Comparison of ENCODE assay signal across 9 mouse cellular contexts in the genomic region with DNA sequence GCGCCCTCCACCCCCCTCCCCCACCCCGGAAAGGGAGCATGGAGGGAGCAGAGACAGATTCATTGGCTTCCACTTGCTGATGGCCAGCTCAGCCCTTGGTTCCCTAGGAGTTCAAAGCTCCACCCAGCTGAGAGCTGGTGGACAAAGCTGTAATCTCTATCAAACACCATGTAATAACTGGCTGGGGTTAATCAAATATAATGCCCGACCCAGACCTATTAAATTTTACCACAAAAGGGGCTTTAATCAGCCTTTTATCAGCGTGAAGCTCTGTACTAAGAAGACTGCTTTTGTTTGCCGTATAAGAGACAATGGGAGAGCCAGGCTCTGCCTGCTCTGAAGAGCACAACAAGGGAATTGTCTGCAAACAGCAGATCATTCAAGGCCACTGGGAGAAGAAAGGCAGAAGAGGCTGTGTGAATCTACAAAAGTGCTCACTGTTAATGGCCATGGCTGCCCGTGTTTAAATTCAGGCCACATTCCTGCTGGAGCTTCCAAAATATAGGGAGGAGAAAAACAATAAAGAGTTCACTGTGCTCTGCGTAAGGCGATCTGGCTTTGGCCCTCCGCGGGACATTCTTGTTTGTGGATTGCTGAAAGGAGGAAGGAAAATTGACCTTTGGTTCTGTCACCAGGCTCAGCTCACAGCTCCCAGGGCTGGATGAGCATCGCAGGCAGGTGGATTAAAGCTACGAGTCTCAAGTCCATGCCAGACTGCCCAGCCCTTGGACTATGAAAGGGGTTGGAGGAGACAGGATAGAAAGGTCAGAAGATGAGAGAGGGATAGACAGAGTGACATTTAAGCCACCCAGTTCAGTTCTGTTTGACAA.
DNase-seq lines count a peak whose midpoint lies in the region; ATAC-seq and TF ChIP-seq lines count a peak whose summit lies in the region.
"Had no signal": no experiment of that assay in that cellular context is flagged by ENCODE, and none has a peak within 500 bp of the region (broad histone marks: within the 10 kb centered on the region; RNA-seq: fewer than 3 reads in every experiment).

No protein-coding gene starts in this region.

- 0 out of 2 replicates have a peak, but pooled peaks cover 2% of the 10 kb centered on the region for H3K9me3 ChIP-seq in forebrain, embryonic 14.5 days (replicated peaks; ENCODE audit: control insufficient read depth, low read length)
- H3K9me3 ChIP-seq in midbrain, embryonic 14.5 days (ENCODE audit: control insufficient read depth, low read length): peaks cover 5% of the 10 kb centered on the region; the same call in 1 of the 2 replicates

- H3K4me1 ChIP-seq in forebrain, embryonic 14.5 days (ENCODE audit: control insufficient read depth, insufficient read depth, low read length): peaks cover 11% of the 10 kb centered on the region
- peaks cover 19% of the 10 kb centered on the region for H3K4me1 ChIP-seq in midbrain, embryonic 14.5 days (ENCODE audit: control insufficient read depth, insufficient read depth, low read length)
- H3K4me1 ChIP-seq: megakaryocyte, embryonic 14.5 days had no signal

- no peaks in the 10 kb centered on the region for H3K27me3 ChIP-seq in forebrain, embryonic 14.5 days (replicated peaks; ENCODE audit: control insufficient read depth, insufficient read depth, low read length)
- H3K27me3 ChIP-seq in midbrain, embryonic 14.5 days (ENCODE audit: control insufficient read depth, insufficient read depth, low read length): peaks cover 28% of the 10 kb centered on the region
- H3K27me3 ChIP-seq: megakaryocyte, embryonic 14.5 days had no signal

- H3K4me2 ChIP-seq in forebrain, embryonic 14.5 days (ENCODE audit: low read length): no peak overlapping the region
- H3K4me2 ChIP-seq in midbrain, embryonic 14.5 days (ENCODE audit: low read length): no peak overlapping the region

- peak; percentile 51; the same call in 1 of the 2 replicates for ATAC-seq in forebrain, embryonic 14.5 days
- ATAC-seq in midbrain, embryonic 14.5 days (ENCODE audit: low FRiP score, low TSS enrichment): peak; percentile 74
- no peak for ATAC-seq in erythroblast, adult 5-6 weeks (replicated peaks; ENCODE audit: low FRiP score, poor library complexity, severe bottlenecking)

- H3K36me3 ChIP-seq in forebrain, embryonic 14.5 days (ENCODE audit: control insufficient read depth, insufficient read depth, low read length): no peaks in the 10 kb centered on the region
- no peaks in the 10 kb centered on the region for H3K36me3 ChIP-seq in midbrain, embryonic 14.5 days (ENCODE audit: control insufficient read depth, insufficient read depth, low read length)

- intact Hi-C loops in gastrocnemius, adult 2 months (cut with DNase I): loop anchor here (5.0 kb wide), 2 partner anchors 49 to 116 kb away; partner anchors contain the start of gene Foxn2

- no peak for TF ChIP-seq CTCF in gastrocnemius, adult 2 months (IDR thresholded peaks at IDR 0.05)

- peak; percentile 30 for DNase-seq in gastrocnemius, adult 2 months
- DNase-seq in gastrocnemius, adult 18-20 months (ENCODE audit: low spot score): no peak
- DNase-seq in forebrain, embryonic 14.5 days (ENCODE audit: low spot score): peak; percentile 59
- DNase-seq in kidney, postnatal 25 days: peak; percentile 29 to 57
- DNase-seq in midbrain, embryonic 14.5 days: peak; percentile 72
- DNase-seq in thymus, postnatal 4 days: no peak
- no peak for DNase-seq in urinary bladder, postnatal 36 days (ENCODE audit: low spot score in 2 of 2)

- H3K9ac ChIP-seq in forebrain, embryonic 14.5 days (ENCODE audit: low read length): no peak overlapping the region
- no peak overlapping the region for H3K9ac ChIP-seq in midbrain, embryonic 14.5 days (replicated peaks; ENCODE audit: low read length)

- 7% methylated on average over 12 of the region's 12 CpGs for WGBS in forebrain, embryonic 14.5 days
- WGBS in midbrain, embryonic 14.5 days: 2% methylated on average over 12 of the region's 12 CpGs

- H3K27ac ChIP-seq in gastrocnemius, adult 2 months: peak overlapping the region; percentile 94
- peak overlapping the region; percentile 52; the same call in 1 of the 2 replicates for H3K27ac ChIP-seq in forebrain, embryonic 14.5 days (ENCODE audit: low read depth, low read length)
- H3K27ac ChIP-seq in midbrain, embryonic 14.5 days (replicated peaks; ENCODE audit: low read depth, low read length): peak overlapping the region; percentile 50

- no peak overlapping the region for H3K4me3 ChIP-seq in gastrocnemius, adult 2 months
- no peak overlapping the region for H3K4me3 ChIP-seq in forebrain, embryonic 14.5 days (ENCODE audit: low read depth, low read length)
- no peak overlapping the region for H3K4me3 ChIP-seq in midbrain, embryonic 14.5 days (replicated peaks; ENCODE audit: low read depth, low read length)
- H3K4me3 ChIP-seq: megakaryocyte, embryonic 14.5 days had no signal

Comparison
In these comparisons a context has a peak if more than half of its experiments do, and no peak if none do; other contexts are left out.
1. DNase-seq: peak in gastrocnemius, adult 2 months (single experiment), forebrain, embryonic 14.5 days (single experiment), kidney, postnatal 25 days (2 of 2) and midbrain, embryonic 14.5 days (single experiment); none in gastrocnemius, adult 18-20 months (single experiment), thymus, postnatal 4 days (single experiment) and urinary bladder, postnatal 36 days (0 of 2).
2. Peak in every context shown above with its lines, with median percentiles within 50 percentile points of each other: H3K27ac ChIP-seq.